Mouse (Mus musculus) layer of hippocampus, postnatal 14 days (tissue): Measurements from ENCODE around the gene Lsm7. TPM values are rescaled to one million over a fixed set of nuclear protein-coding genes. Genes with fewer than 3 reads are reported as not detected.

Experiments used
- microRNA-seq, 2 experiments: library from miRNA; unstranded; fragments of <30 nt; microRNA quantifications; one replicate each; pipeline ENCODE4 v1.2.0; 2021
- total RNA-seq, 2 experiments: library from RNA; stranded (reverse); gene quantifications; 2 replicates each; pipeline ENCODE4 v1.2.3; 2021

Lsm7 gene
- total RNA-seq, 2 experiments from 2014 or later, result 47.7 to 50.5 TPM

Small RNA genes lying within 50 kb of the gene (microRNA-seq; reads per million reads assigned to microRNA genes)
- gene Mir1982, result 4.2 to 5.0 reads per million in 2 experiments

Other genes starting within 250 kb of the Lsm7 start
- 1 to 10 TPM; 2.5 to 2.8 TPM for gene Gm49322, start 249.2 kb downstream of the Lsm7 start, total RNA-seq
- gene Csnk1g2, start 232.4 kb downstream of the Lsm7 start, total RNA-seq, result 100 to 1,000 TPM; 176 to 180 TPM
- 10 to 100 TPM; 90.2 to 94.4 TPM for gene Btbd2, start 198.1 kb downstream of the Lsm7 start, total RNA-seq
- gene Mknk2, start 177.1 kb downstream of the Lsm7 start, total RNA-seq, result 10 to 100 TPM; 50.5 to 51.5 TPM
- 10 to 100 TPM; 16.1 to 19.0 TPM for gene Mob3a, start 153.2 kb downstream of the Lsm7 start, total RNA-seq
- gene Izumo4, start 153.0 kb downstream of the Lsm7 start, total RNA-seq, result 10 to 100 TPM; 44.8 to 54.7 TPM
- gene Ap3d1, start 112.9 kb downstream of the Lsm7 start, total RNA-seq, result 100 to 1,000 TPM; 137 to 144 TPM
- 10 to 100 TPM; 60.6 to 62.2 TPM for gene Dot1l, start 100.0 kb downstream of the Lsm7 start, total RNA-seq
- gene Sf3a2, start 57.0 kb downstream of the Lsm7 start, total RNA-seq, result 10 to 100 TPM; 41.0 to 45.9 TPM
- gene Plekhj1, start 56.6 kb downstream of the Lsm7 start, total RNA-seq, result 10 to 100 TPM; 57.1 to 57.8 TPM
- gene Amh, start 50.0 kb downstream of the Lsm7 start, total RNA-seq, result 1 to 10 TPM; 2.4 to 2.9 TPM
- gene Jsrp1, start 41.7 kb downstream of the Lsm7 start, total RNA-seq, result 1 to 10 TPM; 2.1 to 2.6 TPM
- gene Oaz1, start 28.6 kb downstream of the Lsm7 start, total RNA-seq, result 100 to 1,000 TPM; 429 to 450 TPM
- gene Lingo3, start 11.2 kb downstream of the Lsm7 start, total RNA-seq, result 10 to 100 TPM; 32.6 to 35.5 TPM
- gene Sppl2b, start 66 bp upstream of the Lsm7 start, total RNA-seq, result 10 to 100 TPM; 71.2 to 71.4 TPM
- gene Tmprss9, start 16.6 kb upstream of the Lsm7 start, total RNA-seq, result under 1 TPM; 0.38 to 0.44 TPM
- gene Timm13, start 45.8 kb upstream of the Lsm7 start, total RNA-seq, result 100 to 1,000 TPM; 161 to 172 TPM
- gene Lmnb2, start 63.0 kb upstream of the Lsm7 start, total RNA-seq, result 10 to 100 TPM; 18.2 to 21.5 TPM
- 10 to 100 TPM; 14.0 to 17.6 TPM for gene Gadd45b, start 74.9 kb upstream of the Lsm7 start, total RNA-seq
- gene Gng7, start 159.7 kb upstream of the Lsm7 start, total RNA-seq, result 100 to 1,000 TPM; 170 to 173 TPM
- gene Diras1, start 170.5 kb upstream of the Lsm7 start, total RNA-seq, result 100 to 1,000 TPM; 100 to 105 TPM
- gene Slc39a3, start 182.2 kb upstream of the Lsm7 start, total RNA-seq, result 10 to 100 TPM; 63.9 to 70.2 TPM
- gene Sgta, start 205.0 kb upstream of the Lsm7 start, total RNA-seq, result 100 to 1,000 TPM; 169 to 174 TPM
- 10 to 100 TPM; 52.6 TPM for gene Thop1, start 214.8 kb upstream of the Lsm7 start, total RNA-seq
- under 1 TPM; 0.17 to 0.46 TPM for gene Creb3l3, start 243.7 kb upstream of the Lsm7 start, total RNA-seq